Mouse (Mus musculus): Measurements from ENCODE around the gene Ltbp4. TPM values are rescaled to one million over a fixed set of nuclear protein-coding genes. Genes with fewer than 3 reads are reported as not detected.

The Ltbp4 gene
- total RNA-seq, 1 experiment from 2014 or later: not detected

GRCm38 (mm10) chr7:27356861-27357594 is 19.5 kb upstream of the Ltbp4 start, which contains the start of gene Gm20479:
Gene Gm20479, minus strand, starts transcription at chr7:27357419.
- ATAC-seq (replicated peaks; ENCODE audit: insufficient number of reproducible peaks, low FRiP score, low TSS enrichment, poor library complexity, severe bottlenecking): 0 out of 2 replicates have a peak, but pooled peaks have one; percentile 7

GRCm38 (mm10) chr7:27356248-27356647 is 18.8 kb upstream of the Ltbp4 start:
- ATAC-seq (replicated peaks; ENCODE audit: insufficient number of reproducible peaks, low FRiP score, low TSS enrichment, poor library complexity, severe bottlenecking): peak; percentile 32

- ATAC-seq (replicated peaks; ENCODE audit: insufficient number of reproducible peaks, low FRiP score, low TSS enrichment, poor library complexity, severe bottlenecking): peak; percentile 91
Measured at GRCm38 (mm10) chr7:27355745-27356240, 18.3 kb upstream of the Ltbp4 start, which contains the start of gene Shkbp1. Gene Shkbp1, minus strand, starts transcription at chr7:27356019.

GRCm38 (mm10) chr7:27355261-27355660 is 17.8 kb upstream of the Ltbp4 start:
- ATAC-seq (replicated peaks; ENCODE audit: insufficient number of reproducible peaks, low FRiP score, low TSS enrichment, poor library complexity, severe bottlenecking): no peak

- ATAC-seq (replicated peaks; ENCODE audit: insufficient number of reproducible peaks, low FRiP score, low TSS enrichment, poor library complexity, severe bottlenecking): no peak
Measured at GRCm38 (mm10) chr7:27354783-27355182, 17.3 kb upstream of the Ltbp4 start.

- ATAC-seq (replicated peaks; ENCODE audit: insufficient number of reproducible peaks, low FRiP score, low TSS enrichment, poor library complexity, severe bottlenecking): no peak
Measured at GRCm38 (mm10) chr7:27354144-27354543, 16.7 kb upstream of the Ltbp4 start.

GRCm38 (mm10) chr7:27345444-27345843 is 8.0 kb upstream of the Ltbp4 start:
- no peak for ATAC-seq (replicated peaks; ENCODE audit: insufficient number of reproducible peaks, low FRiP score, low TSS enrichment, poor library complexity, severe bottlenecking)

- ATAC-seq (replicated peaks; ENCODE audit: insufficient number of reproducible peaks, low FRiP score, low TSS enrichment, poor library complexity, severe bottlenecking): no peak
Measured at GRCm38 (mm10) chr7:27342595-27342994, 5.1 kb upstream of the Ltbp4 start.

GRCm38 (mm10) chr7:27339519-27339918 is 2.0 kb upstream of the Ltbp4 start:
- ATAC-seq (replicated peaks; ENCODE audit: insufficient number of reproducible peaks, low FRiP score, low TSS enrichment, poor library complexity, severe bottlenecking): no peak

- ATAC-seq (replicated peaks; ENCODE audit: insufficient number of reproducible peaks, low FRiP score, low TSS enrichment, poor library complexity, severe bottlenecking): no peak
Measured at GRCm38 (mm10) chr7:27339114-27339513, 1.6 kb upstream of the Ltbp4 start.

GRCm38 (mm10) chr7:27335928-27336823 is 1.3 kb downstream of the Ltbp4 start:
- peak; percentile 81 for ATAC-seq (replicated peaks; ENCODE audit: insufficient number of reproducible peaks, low FRiP score, low TSS enrichment, poor library complexity, severe bottlenecking)

- ATAC-seq (replicated peaks; ENCODE audit: insufficient number of reproducible peaks, low FRiP score, low TSS enrichment, poor library complexity, severe bottlenecking): no peak
Measured at GRCm38 (mm10) chr7:27335011-27335720, 2.3 kb downstream of the Ltbp4 start.

- no peak for ATAC-seq (replicated peaks; ENCODE audit: insufficient number of reproducible peaks, low FRiP score, low TSS enrichment, poor library complexity, severe bottlenecking)
Measured at GRCm38 (mm10) chr7:27334405-27334911, 3.0 kb downstream of the Ltbp4 start.

- no peak for ATAC-seq (replicated peaks; ENCODE audit: insufficient number of reproducible peaks, low FRiP score, low TSS enrichment, poor library complexity, severe bottlenecking)
Measured at GRCm38 (mm10) chr7:27333316-27333941, 4.1 kb downstream of the Ltbp4 start.

GRCm38 (mm10) chr7:27332353-27333199 is 4.9 kb downstream of the Ltbp4 start:
- ATAC-seq (replicated peaks; ENCODE audit: insufficient number of reproducible peaks, low FRiP score, low TSS enrichment, poor library complexity, severe bottlenecking): peak; percentile 24; the same call in 1 of the 2 replicates

GRCm38 (mm10) chr7:27331854-27332253 is 5.6 kb downstream of the Ltbp4 start:
- no peak for ATAC-seq (replicated peaks; ENCODE audit: insufficient number of reproducible peaks, low FRiP score, low TSS enrichment, poor library complexity, severe bottlenecking)

GRCm38 (mm10) chr7:27331541-27331851 is 6.0 kb downstream of the Ltbp4 start:
- ATAC-seq (replicated peaks; ENCODE audit: insufficient number of reproducible peaks, low FRiP score, low TSS enrichment, poor library complexity, severe bottlenecking): no peak

Measured in monocyte, adult 5-6 weeks (primary cell).